Mouse (Mus musculus) small intestine, adult 2 months (tissue): ENCODE measurements at regions not wholly inside any gene's neighbourhood (a gene's known extent, or its start where the extent isn't known, plus 50 kb on each side); places are given as distances from the start of the nearest gene placed in this dataset.

Experiments used
- CTCF ChIP-seq: fragments of 200-500 bp; IDR thresholded peaks from 2 replicates; pipeline ENCODE4 v1.5.1; 2012; ENCODE audit warnings: low read depth, mild to moderate bottlenecking, control low read depth, inconsistent platforms, low read length, moderate library complexity, mixed read lengths; ENCODE audit not compliant: insufficient replicate concordance, insufficient read length; ENCODE audit errors: extremely low read depth
- POLR2A ChIP-seq: fragments of 200-500 bp; IDR thresholded peaks from 2 replicates; pipeline ENCODE4 v1.6.1; 2012; ENCODE audit warnings: low read depth, mild to moderate bottlenecking, control low read depth, inconsistent platforms, low read length, moderate library complexity

DNA sequence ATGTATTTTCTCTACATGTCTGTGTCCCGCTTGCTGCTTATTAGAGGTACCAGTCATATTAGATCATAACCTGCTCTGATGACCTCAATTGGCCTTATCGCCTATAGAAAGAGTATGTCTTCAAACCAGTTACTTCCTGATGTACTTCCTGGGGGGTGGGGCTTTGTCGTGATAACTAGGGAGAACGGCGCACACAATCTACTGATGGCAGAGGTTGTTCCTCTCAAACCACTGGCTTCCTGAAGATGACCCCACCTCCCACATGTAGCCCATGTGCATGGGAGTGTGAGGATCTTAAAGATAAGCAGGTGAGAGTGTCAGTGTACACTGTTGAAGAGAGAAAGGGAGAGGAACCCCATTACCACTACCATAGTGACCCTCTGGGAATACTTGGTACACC, 84.4 kb upstream of the Cd93 start:
- TF ChIP-seq POLR2A: no peak
- no peak for TF ChIP-seq CTCF
